Mouse (Mus musculus) lung, postnatal 36 days (tissue): ENCODE results near the gene Prim1.
A peak's percentile ranks its signal among the peaks of the same experiment; 100 is the strongest.
"Not testable (repeated sequence)": the region's sequence is repeated elsewhere in the genome, so short reads cannot be mapped to it uniquely, and the experiment has no call there.

ENCODE experiments used
- DNase-seq: peaks from one replicate; pipeline ENCODE4 v3.0.0; 2022; ENCODE audit warnings: mixed read lengths

Gene Prim1

GRCm38 (mm10) chr10:128039167-128039566 is 24.2 kb downstream of the Prim1 start:
- DNase-seq: peak; percentile 11

DNA sequence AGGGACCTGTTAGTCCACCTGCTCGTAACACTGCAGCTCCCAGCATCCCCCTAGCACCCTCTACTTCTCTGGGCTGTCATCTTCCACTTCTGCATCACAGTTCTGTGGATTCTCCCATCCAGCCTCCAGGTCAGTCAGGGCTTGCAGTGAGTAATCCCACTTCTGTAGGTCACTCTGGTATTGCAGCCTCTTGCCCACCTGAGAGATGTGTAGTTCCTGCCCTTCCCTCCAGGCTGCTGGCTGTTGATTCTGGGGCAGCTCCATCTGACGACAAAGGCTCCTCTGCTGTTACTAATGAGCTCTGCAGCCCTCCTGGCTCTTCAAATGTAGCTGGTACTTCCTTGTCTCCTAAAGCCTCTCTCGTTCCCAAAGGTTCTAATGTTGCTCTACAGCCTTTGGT is 24.9 kb downstream of the Prim1 start:
- no peak for DNase-seq

- DNase-seq: no peak
Observed at GRCm38 (mm10) chr10:128040293-128040692, 25.3 kb downstream of the Prim1 start.

- no peak for DNase-seq
Observed at GRCm38 (mm10) chr10:128041636-128042035, 26.7 kb downstream of the Prim1 start.

- DNase-seq: no peak
Observed at GRCm38 (mm10) chr10:128042466-128042865, 27.5 kb downstream of the Prim1 start.

GRCm38 (mm10) chr10:128043041-128043835 is 28.3 kb downstream of the Prim1 start:
- DNase-seq: no peak

DNA sequence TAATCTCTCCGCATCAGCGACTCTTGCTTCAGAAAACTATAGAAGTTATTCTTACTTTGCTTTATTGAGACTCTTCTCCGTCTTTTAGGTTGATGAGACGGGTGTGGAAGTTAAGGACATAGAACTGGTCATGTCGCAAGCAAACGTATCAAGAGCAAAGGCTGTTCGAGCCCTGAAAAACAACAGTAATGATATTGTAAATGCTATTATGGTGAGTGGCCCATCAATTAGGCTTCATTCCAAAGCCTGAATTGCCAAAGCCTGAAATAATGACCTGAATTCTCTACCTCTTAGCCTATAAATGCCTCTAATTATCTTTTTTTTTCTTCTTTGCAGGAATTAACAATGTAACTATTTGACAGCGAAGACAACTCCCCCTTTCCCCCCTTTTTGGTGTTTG is 33.2 kb downstream of the Prim1 start:
- no peak for DNase-seq

DNA sequence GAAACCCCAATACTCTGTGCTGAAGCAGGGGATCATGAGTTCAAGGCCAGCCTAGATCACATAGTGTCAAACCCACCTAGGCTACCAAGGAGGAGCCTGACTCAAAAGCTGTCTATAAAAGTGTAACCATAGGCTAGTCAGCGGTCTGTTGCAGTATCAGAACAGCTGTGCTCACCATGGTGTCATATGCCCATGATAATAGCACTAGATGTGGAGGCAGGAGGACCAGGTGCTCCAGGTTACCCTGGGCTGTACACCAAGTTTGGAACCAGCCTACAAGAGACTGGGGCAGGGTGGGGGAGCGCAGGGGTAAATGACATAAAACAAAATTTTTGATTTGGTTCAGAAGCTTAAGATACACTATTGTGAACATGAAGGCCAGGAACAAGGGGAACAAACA is 34.8 kb downstream of the Prim1 start:
- DNase-seq: no peak

- DNase-seq: no peak
Observed at GRCm38 (mm10) chr10:128050355-128050754, 35.4 kb downstream of the Prim1 start.

- no peak for DNase-seq
Observed at GRCm38 (mm10) chr10:128051589-128051988, 36.6 kb downstream of the Prim1 start.

DNA sequence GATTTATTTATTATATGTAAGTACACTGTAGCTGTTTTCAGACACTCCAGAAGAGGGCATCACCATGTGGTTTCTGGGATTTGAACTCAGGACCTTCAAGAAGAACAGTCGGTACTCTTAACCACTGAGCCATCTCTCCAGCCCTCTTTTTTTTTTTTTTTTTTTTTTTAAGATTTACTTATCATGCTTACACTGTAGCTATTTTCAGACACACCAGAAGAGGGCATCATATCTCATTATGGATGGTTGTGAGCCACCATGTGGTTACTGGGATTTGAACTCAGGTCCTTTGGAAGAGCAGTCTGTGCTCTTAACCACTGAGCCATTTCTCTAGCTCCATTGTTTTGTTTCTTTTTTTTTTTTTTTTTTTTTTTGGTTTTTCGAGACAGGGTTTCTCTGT is 37.2 kb downstream of the Prim1 start:
- DNase-seq: not testable (repeated sequence)

GRCm38 (mm10) chr10:128053001-128053400 is 38.0 kb downstream of the Prim1 start:
- DNase-seq: no peak

DNA sequence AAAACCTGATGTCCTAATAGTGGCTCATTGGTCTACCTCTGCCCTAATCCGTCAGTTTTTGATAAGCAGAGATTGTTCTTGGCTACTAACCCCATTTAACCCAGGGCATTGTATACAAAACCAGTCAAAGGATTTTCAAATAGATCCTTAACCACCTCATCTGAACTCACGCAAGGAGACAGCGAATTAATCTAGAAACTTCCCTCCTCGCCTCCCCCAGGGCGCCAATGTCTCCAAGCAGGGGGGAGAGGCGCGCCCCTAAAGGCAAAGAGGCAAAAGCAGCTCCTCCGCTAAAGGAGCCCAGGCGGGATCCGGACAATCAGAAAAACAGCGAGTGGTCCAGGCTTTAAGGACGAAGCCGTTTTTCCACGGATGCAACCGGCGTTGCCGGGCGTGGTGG is 43.2 kb downstream of the Prim1 start:
- DNase-seq: no peak

DNA sequence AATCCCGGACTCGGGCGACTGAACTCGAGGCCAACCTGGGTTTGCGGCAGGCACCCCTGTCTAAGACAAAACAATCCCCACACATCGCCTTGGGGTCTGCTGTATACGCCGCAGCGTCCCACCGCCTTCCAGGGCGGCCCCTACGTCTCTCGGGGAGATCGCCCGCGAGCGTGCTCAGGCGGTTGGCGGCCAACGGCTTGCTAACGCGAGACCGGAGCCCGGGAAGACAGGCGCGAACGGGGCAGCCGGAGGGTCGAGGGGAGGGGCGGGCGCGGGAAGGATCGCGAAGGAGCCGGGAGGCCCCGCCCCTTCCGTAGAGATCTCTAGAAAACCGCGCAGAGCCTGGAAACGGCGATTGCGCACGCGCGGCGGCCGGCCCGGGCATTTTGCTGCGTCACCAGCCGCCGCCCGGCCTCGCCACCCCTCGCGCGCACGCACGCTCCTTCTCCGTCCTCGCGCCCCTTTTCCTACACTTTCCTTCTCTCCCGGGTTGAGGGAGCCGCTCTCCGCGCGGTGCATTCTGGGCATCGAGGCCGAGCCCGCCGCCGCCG is 43.7 kb downstream of the Prim1 start, which contains the start of gene Ptges3:
Ptges3 (plus strand) TSS at position 354 of the 551 bp plus-strand sequence.
- peak; percentile 97 for DNase-seq

DNA sequence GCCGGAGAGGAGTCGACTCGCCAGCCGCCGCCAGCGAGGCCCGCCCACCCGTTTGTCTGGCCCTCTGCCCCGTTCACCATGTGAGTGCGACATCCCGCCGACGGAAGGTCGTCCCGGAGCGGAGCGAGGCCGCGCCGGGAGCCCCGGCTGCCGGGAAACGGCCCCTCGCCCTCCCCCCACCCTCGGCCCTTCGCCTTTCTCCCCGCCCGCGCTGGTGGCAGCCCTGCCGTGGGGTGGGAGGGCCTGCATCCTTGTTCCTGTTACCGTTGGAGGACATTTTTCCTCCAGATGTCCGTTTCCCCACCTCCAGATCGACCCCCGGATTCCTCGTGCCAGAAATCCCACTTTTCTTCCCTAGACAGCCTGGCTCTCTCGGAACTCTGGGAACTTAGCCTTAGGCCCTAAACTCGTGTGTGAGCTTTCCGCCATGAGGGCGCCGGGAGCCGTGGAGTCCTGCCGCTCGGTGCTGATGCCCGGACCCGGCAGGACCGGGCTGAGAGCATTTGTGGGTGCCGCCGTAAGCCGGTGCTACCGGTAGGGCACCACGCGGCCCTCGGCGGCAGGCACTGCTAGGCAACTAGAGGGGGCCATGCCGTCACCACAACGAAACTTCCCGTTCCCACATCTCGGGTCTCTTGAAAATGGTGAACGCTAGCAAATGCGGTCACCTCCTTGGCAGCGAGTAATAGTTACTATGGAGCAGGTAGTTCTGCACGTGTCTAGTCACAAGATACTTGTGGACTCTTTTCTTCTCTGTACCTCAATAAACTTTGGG is 44.4 kb downstream of the Prim1 start:
- DNase-seq: peak; percentile 74

DNA sequence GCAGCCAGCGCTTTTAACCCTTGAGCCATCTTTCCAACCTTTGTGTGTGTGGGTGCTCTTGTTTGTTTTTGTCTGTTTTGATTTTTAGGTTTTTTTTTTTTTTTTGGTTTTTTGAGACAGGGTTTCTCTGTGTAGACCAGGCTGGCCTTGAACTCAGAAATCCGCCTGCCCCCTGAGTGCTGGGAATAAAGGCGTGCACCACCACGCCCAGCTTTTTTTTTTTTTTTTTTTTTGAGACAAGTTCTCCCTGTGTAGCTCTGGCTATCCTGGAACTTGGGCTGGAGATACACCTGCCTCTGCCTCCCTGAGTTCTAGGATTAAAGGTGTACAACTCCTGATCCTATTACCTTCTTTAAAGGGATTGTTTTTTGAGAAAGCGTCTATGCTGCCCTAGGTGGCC is 46.1 kb downstream of the Prim1 start:
- DNase-seq: no peak

- no peak for DNase-seq
Observed at GRCm38 (mm10) chr10:128062221-128062989, 47.4 kb downstream of the Prim1 start.

DNA sequence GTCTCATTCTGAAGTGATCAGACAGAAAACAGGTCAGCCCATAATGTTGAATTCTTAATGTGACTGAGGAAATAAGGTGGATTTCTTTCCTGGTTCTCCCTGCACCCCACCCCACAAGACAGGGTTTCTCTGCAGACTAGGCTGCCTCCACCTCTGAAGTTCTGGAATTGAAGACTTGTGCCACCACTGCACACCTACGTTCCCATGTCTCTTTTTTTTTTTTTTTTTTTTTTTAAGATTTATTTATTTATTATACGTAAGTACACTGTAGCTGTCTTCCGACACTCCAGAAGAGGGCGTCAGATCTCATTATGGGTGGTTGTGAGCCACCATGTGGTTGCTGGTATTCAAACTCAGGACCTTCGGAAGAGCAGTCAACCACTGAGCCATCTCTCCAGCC is 51.1 kb downstream of the Prim1 start:
- no peak for DNase-seq

- peak; percentile 29 for DNase-seq
Observed at GRCm38 (mm10) chr10:128069201-128069600, 54.2 kb downstream of the Prim1 start.

DNA sequence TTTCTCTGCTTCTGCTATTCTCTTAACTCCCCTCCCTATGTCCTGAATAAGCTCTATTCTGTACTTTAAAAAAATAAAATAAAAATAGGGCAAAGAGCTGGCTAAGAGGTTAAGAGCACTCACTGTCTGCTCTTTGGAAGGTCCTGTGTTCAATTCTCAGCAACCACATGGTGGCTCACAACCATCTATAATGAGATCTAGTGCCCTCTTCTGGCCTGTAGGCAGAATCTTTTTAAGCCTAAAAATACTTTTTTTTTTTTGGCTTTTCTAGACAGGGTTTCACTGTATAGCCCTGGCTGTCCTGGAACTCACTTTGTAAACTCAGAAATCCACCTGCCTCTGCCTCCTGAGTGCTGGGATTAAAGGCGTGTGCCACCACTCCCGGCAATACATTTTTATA is 55.5 kb downstream of the Prim1 start:
- not testable (repeated sequence) for DNase-seq

- not testable (repeated sequence) for DNase-seq
Observed at GRCm38 (mm10) chr10:128078269-128078668, 63.3 kb downstream of the Prim1 start.
